Comparison of ENCODE assay signal across 8 mouse cellular contexts in genomic region chr7:110920331-110921261, GRCm38 (mm10). TPM values are rescaled to one million over a fixed set of nuclear protein-coding genes. Genes with fewer than 3 reads are reported as not detected.
DNase-seq lines count a peak whose midpoint lies in the region; ATAC-seq and TF ChIP-seq lines count a peak whose summit lies in the region.

No protein-coding gene starts in this region.

- peak overlapping the region; percentile 18; the same call in 1 of the 2 replicates for H3K27ac ChIP-seq in intestine, embryonic 14.5 days (ENCODE audit: low read depth)
- no peak overlapping the region; the same call in 1 of the 2 replicates for H3K27ac ChIP-seq in intestine, postnatal 0 days (ENCODE audit: low read depth, low read length)
- no peak overlapping the region for H3K27ac ChIP-seq in lung, embryonic 16.5 days (ENCODE audit: low read length)

- no peak for TF ChIP-seq CTCF in intestine, postnatal 0 days (IDR thresholded peaks at IDR 0.05; ENCODE audit: low read depth)

- no peaks in the 10 kb centered on the region for H3K27me3 ChIP-seq in intestine, embryonic 14.5 days (replicated peaks; ENCODE audit: control insufficient read depth, insufficient read depth, low read length)
- no peaks in the 10 kb centered on the region for H3K27me3 ChIP-seq in intestine, postnatal 0 days (replicated peaks; ENCODE audit: control insufficient read depth, insufficient read depth, low read length)
- H3K27me3 ChIP-seq in lung, embryonic 16.5 days (ENCODE audit: control insufficient read depth, insufficient read depth, low read depth, low read length): no peaks in the 10 kb centered on the region
- no peaks in the 10 kb centered on the region for H3K27me3 ChIP-seq in splenic B cell, adult 2 months (ENCODE audit: control insufficient read depth, insufficient read depth, low read length, poor library complexity, severe bottlenecking)

- whole genome bisulfite sequencing in intestine, embryonic 14.5 days: 65% methylated on average over 19 of the region's 19 CpGs
- WGBS in intestine, postnatal 0 days: 49% methylated on average over 19 of the region's 19 CpGs
- WGBS in lung, embryonic 16.5 days: 54% methylated on average over 19 of the region's 19 CpGs

- no peak overlapping the region for H3K4me3 ChIP-seq in intestine, embryonic 14.5 days (ENCODE audit: low read depth, low read length)
- H3K4me3 ChIP-seq in intestine, postnatal 0 days (ENCODE audit: low read depth, low read length): no peak overlapping the region
- no peak overlapping the region for H3K4me3 ChIP-seq in lung, embryonic 16.5 days (ENCODE audit: low read length)

- DNase-seq in intestine, embryonic 14.5 days (ENCODE audit: low spot score): no peak
- DNase-seq in heart, adult 9 months (ENCODE audit: low spot score in 2 of 2): peak; percentile 42 to 77
- DNase-seq in splenic B cell, adult 2 months (ENCODE audit: low read depth, low spot score): peak; percentile 72
- DNase-seq in urinary bladder, postnatal 10 days (ENCODE audit: low spot score): no peak
- DNase-seq in layer of hippocampus, postnatal 25 days (ENCODE audit: extremely low spot score in 1 of 2, low spot score in 1 of 2): no peak
- DNase-seq in adrenal gland, postnatal 14 days: no peak

- peak; percentile 22 for ATAC-seq in intestine, embryonic 14.5 days (replicated peaks; ENCODE audit: low FRiP score, low TSS enrichment, low read depth)
- no peak for ATAC-seq in intestine, postnatal 0 days
- peak; percentile 29; the same call in 1 of the 2 replicates for ATAC-seq in lung, embryonic 16.5 days (ENCODE audit: low read depth)

- H3K9ac ChIP-seq in intestine, embryonic 14.5 days (ENCODE audit: low read length): no peak overlapping the region
- no peak overlapping the region for H3K9ac ChIP-seq in intestine, postnatal 0 days (ENCODE audit: low read depth, low read length)
- H3K9ac ChIP-seq in lung, embryonic 16.5 days (ENCODE audit: low read length): no peak overlapping the region

- H3K4me2 ChIP-seq in intestine, embryonic 14.5 days (ENCODE audit: low read length): no peak overlapping the region
- H3K4me2 ChIP-seq in intestine, postnatal 0 days (replicated peaks; ENCODE audit: low read depth): no peak overlapping the region
- H3K4me2 ChIP-seq in lung, embryonic 16.5 days (ENCODE audit: low read depth, low read length): no peak overlapping the region

- peaks cover 30% of the 10 kb centered on the region for H3K36me3 ChIP-seq in intestine, embryonic 14.5 days (ENCODE audit: control insufficient read depth, insufficient read depth, low read length)
- H3K36me3 ChIP-seq in intestine, postnatal 0 days (ENCODE audit: control insufficient read depth, insufficient read depth): no peaks in the 10 kb centered on the region; the same call in 1 of the 2 replicates
- H3K36me3 ChIP-seq in lung, embryonic 16.5 days (ENCODE audit: control insufficient read depth, insufficient read depth, low read length): no peaks in the 10 kb centered on the region
- no peaks in the 10 kb centered on the region for H3K36me3 ChIP-seq in splenic B cell, adult 2 months (ENCODE audit: control insufficient read depth, insufficient read depth, low read length, poor library complexity, severe bottlenecking)

- no peaks in the 10 kb centered on the region for H3K9me3 ChIP-seq in intestine, embryonic 14.5 days (ENCODE audit: control insufficient read depth, low read length)
- H3K9me3 ChIP-seq in intestine, postnatal 0 days (ENCODE audit: control insufficient read depth): no peaks in the 10 kb centered on the region
- H3K9me3 ChIP-seq in lung, embryonic 16.5 days (ENCODE audit: control insufficient read depth, low read length): no peaks in the 10 kb centered on the region

- H3K4me1 ChIP-seq in intestine, embryonic 14.5 days (replicated peaks; ENCODE audit: control insufficient read depth, insufficient read depth, low read length): peaks cover 21% of the 10 kb centered on the region
- H3K4me1 ChIP-seq in intestine, postnatal 0 days (replicated peaks; ENCODE audit: control insufficient read depth, insufficient read depth, low read length): 0 out of 2 replicates have a peak, but pooled peaks cover 15% of the 10 kb centered on the region
- peaks cover 5% of the 10 kb centered on the region; the same call in 1 of the 2 replicates for H3K4me1 ChIP-seq in lung, embryonic 16.5 days (replicated peaks; ENCODE audit: control insufficient read depth, insufficient read depth, low read length)

RNA-seq across cellular contexts. Expression of gene Lyve1, which starts 57.6 kb away (rescaled TPM):
- 7.8 and 10.3 TPM in 2 replicates for polyA plus RNA-seq in intestine, embryonic 14.5 days (2014; fragmentation: Nextera tagmentation; extraction: Ambion mirVana)
- polyA plus RNA-seq in intestine, postnatal 0 days (2015; fragmentation: Nextera tagmentation; extraction: Ambion mirVana): 26.9 and 29.9 TPM in 2 replicates
- polyA plus RNA-seq in lung, embryonic 16.5 days (2015; fragmentation: Nextera tagmentation; extraction: Ambion mirVana): 67.3 and 72.5 TPM in 2 replicates
- 1 to 10 TPM in 1 of 2 experiments, under 1 TPM in 1; 0.85 to 1.5 TPM for total RNA-seq in layer of hippocampus, postnatal 25 days (2021)
- 13.2 and 18.8 TPM in 2 replicates for total RNA-seq in adrenal gland, postnatal 14 days (2021)

Comparison
In these comparisons a context has a peak if more than half of its experiments do, and no peak if none do; other contexts are left out.
1. DNase-seq: peak in heart, adult 9 months (2 of 2) and splenic B cell, adult 2 months (single experiment); none in intestine, embryonic 14.5 days (single experiment), urinary bladder, postnatal 10 days (single experiment), layer of hippocampus, postnatal 25 days (0 of 2) and adrenal gland, postnatal 14 days (single experiment).